Mouse (Mus musculus): ENCODE data around the gene Prkn. TPM values are rescaled to one million over a fixed set of nuclear protein-coding genes. Genes with fewer than 3 reads are reported as not detected.
A peak's percentile ranks its signal among the peaks of the same experiment; 100 is the strongest.

The Prkn gene
- total RNA-seq, 2 experiments from 2014 or later, result 12.8 to 12.9 TPM

DNA sequence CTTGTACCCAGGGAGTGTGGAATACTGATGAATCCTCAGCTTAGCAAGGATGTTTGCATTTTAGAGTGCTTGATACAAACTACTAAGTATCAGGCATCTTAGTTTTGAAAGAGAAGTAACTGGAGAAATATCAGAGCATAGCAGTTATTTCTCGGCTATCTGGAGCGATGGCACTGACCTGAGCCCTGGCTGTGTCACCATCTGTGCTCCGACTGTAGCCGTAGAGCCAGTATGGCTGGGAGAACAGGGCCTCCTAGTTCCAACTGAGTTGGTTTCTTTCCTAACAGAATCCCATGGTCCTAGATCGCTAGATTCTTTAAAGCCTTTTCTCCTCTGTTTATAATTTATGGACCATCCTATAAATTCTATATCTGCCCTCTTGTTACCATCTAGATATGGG, 122.0 kb downstream of the Prkn start:
- intact Hi-C loops (cut with DNase I; ENCODE audit: low total_unique reads), result no loop called here
- DNase-seq, result no peak

DNA sequence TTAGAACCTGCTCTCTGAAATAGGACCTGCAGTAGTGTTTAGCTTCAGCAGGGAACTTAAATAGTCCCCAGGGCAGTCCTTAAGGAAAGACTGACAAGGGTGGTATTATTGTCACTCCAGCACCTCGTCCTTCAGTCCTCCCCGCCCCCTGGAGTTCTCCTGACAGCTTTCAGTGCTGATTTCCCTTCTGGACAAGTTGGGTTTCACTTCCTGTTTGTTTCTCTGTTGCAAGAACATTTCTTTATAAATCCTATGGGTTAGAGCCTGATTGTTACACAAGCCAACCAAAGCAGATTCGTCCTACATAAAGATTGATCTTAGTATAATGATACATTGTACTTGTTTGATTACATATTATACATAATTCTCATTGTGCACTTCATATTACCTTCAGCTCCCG, 142.0 kb downstream of the Prkn start:
- intact Hi-C loops (cut with DNase I; ENCODE audit: low total_unique reads), result no loop called here
- no peak for DNase-seq

DNA sequence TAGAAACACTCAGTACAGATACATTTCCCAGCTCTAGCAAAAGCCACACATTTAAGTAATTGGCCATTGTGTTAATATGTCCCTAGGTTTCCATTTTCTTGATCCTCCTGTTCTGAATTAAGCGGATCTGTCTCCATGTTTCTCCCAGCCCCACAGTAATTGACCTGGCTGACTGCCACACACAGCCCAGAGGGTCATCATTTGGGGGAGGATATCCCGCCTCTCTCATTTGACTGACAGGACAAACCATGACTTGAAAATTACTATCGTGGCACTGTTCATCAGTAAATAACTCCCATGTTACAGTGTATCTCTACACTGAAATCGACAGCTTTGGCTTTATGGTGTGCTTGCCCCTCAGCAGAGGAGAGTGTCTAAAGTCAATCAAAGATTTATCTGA, 146.9 kb downstream of the Prkn start:
- intact Hi-C loops (cut with DNase I; ENCODE audit: low total_unique reads), result no loop called here
- no peak for DNase-seq

DNA sequence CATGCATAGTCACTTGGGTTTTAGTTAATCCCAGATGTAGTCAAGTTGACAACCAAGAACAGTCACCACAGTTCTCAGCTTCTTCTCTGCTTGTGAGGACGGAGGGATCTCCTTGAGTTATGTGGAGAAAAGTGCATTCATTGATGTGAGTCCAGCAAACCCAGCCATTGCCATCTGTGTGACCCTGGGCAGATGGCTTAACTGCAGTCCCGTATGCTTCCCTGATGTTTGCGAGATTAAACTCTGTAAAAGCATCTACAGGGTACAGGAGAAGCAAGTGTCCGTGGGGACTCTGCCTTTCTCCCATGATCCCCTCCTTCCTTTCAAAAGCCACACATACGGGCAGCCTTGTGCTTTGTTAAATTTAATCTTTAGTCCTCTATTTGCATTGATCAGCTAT, 157.1 kb downstream of the Prkn start:
- intact Hi-C loops (cut with DNase I; ENCODE audit: low total_unique reads), result no loop called here
- no peak for DNase-seq

DNA sequence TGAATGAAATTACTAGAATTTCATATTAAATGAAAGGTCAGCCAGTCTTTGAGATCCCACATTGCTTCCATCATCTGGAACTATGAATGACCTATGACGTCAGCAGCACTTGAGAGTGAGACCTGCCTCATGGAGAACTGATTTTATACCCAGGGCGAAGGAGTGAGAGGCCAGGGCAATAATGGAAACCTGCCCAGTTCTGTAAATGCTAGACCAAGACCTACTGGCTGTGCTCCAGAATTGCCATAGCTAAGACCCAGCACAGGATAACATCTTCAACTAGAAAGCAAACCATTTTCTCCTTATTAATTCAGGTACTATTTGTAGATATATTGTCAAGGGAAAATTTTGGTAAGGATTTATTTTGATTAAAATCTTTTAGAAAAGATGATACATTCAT, 183.2 kb downstream of the Prkn start:
- DNase-seq, result no peak
- intact Hi-C loops (cut with DNase I; ENCODE audit: low total_unique reads), result no loop called here

DNA sequence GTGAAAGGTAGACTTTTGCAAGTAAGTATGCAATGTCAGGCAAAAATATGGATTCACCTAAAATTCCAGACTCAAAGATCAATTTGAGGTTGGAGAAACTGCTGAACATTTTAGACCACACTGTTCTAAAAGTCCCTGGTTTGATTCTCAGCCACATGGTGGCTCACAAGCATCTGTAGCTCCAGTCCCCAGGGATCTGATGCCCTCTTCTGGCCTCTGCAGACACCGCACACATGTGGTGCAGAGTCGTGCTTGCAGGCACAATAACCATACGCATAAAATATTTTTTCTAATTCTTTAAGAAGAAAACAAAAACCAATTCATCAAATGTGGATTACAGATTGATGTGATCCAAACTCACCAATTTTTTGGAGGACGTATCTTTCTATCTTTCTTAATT, 189.2 kb downstream of the Prkn start:
- intact Hi-C loops (cut with DNase I; ENCODE audit: low total_unique reads), result no loop called here
- DNase-seq, result no peak

DNA sequence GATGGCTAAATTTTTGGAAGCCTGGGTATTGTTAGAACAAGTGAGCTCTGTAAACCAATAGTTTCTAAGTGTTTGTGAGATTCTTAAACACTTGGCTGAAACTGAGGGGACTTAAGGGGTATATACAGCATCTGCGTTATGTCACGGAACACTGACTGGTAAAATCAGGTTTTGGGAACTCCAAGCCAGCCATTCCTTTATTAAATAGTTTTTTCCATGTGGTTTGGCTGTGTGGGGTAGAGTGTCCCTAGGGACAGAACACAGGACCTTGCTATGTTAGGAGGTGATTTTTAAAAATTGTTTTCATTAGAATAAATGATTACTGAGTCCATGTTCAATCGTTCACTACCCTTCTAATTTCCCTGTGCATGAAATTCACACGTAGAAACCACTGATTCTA, 190.8 kb downstream of the Prkn start:
- no peak for DNase-seq
- intact Hi-C loops (cut with DNase I; ENCODE audit: low total_unique reads), result no loop called here

DNA sequence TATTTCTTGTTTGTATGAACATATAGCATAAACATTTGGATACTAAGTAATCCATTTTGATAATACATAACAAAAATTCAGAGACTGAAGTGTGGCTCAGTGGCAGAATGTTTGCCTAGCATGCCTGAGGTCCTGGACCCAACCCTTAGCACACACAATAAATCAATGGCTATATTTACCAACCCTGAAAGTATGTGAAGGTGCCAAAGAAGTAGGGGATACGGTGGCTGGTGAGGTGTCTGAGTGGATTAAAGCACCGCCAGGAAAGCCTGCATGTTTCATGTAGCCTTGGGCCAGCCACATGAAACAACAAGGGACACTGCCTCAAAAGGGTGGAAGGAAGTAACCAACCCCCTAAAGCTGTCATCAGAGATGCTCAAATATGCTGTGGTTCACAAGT, 192.2 kb downstream of the Prkn start:
- intact Hi-C loops (cut with DNase I; ENCODE audit: low total_unique reads), result no loop called here
- DNase-seq, result no peak

DNA sequence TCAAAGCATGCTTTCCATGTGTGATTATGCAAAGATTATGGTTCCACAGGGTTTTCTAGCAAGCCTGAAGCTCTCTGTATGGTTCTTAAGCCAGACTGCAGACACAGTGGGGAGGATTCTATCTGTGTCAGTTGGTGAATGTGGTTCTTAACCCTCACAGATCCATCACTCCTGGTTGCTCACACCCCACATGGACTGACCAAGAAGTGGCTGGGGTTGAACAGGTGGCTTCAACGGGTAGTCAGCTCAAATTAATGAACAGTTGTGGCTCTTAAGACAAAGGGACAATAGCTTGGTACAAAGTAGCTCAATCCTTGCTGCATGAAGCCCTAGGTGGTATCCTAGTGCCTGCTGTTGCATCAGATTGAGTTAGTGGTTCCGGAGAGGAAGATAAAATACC, 193.4 kb downstream of the Prkn start:
- DNase-seq, result no peak
- intact Hi-C loops (cut with DNase I; ENCODE audit: low total_unique reads), result no loop called here

DNA sequence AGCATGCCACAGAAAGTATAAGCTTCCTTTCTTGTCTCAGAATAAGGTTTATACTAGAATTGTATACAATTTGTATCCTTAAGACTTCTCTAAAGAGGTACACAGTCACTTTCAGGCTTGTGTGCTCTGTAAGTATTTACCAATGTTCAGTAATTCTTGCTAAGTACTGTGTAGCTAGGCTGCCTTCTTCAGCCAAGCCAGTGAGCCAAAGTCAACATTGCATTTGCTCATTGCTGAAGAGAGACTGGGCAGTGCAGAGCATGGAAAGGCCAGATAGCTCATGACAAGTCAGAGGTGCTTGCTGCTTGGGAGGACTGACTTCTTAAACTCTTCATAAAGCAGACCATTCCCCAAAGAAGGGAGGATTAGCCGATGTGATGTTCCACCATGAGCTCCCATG, 198.1 kb downstream of the Prkn start:
- no peak for DNase-seq
- intact Hi-C loops (cut with DNase I; ENCODE audit: low total_unique reads), result no loop called here

DNA sequence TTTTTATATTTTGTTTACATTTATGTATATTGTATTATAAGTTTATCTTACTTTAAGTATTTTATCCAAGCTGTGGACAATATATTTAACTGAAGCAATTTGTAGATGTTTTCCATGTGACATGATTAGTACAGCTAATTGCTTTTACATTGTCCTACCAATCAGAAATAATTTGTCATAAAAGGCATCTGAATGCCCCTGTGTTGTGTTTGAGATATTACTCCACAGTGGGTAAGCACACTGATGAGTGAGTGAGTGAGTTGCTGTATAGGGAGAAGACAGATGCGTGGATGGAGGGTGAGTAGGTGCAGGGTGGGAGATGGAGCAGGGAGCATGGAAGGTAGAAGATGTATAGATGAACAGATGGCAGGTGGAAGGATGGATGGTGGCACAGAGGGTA, 218.8 kb downstream of the Prkn start:
- intact Hi-C loops (cut with DNase I; ENCODE audit: low total_unique reads), result no loop called here
- DNase-seq, result no peak

DNA sequence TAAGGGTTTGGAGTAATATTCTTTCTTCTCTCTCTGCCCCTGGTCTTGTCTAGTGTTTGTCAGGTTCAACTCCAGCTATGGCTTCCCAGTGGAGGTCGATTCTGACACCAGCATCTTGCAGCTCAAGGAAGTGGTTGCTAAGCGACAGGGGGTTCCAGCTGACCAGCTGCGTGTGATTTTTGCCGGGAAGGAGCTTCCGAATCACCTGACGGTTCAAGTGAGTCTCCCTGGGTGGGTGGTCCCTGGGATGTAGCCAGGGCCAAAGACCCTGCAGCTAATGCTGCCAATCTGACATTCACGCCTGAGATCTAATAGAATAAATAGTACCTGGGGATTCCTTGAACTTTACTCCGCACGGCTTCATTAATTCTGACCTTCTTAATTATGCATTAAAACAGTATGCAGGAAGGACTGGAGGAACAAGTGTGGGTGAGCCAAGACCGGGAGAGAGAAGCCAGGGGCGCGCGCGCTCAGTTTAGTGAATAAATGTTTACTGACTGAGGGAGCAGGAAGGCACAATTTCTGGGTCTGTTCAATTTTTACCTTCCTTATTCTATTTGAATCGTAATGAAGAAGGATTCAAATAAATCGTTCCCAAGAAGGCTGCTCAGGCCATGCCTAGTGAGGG, 227.0 kb downstream of the Prkn start:
- no peak for DNase-seq
- intact Hi-C loops (cut with DNase I; ENCODE audit: low total_unique reads), result no loop called here

DNA sequence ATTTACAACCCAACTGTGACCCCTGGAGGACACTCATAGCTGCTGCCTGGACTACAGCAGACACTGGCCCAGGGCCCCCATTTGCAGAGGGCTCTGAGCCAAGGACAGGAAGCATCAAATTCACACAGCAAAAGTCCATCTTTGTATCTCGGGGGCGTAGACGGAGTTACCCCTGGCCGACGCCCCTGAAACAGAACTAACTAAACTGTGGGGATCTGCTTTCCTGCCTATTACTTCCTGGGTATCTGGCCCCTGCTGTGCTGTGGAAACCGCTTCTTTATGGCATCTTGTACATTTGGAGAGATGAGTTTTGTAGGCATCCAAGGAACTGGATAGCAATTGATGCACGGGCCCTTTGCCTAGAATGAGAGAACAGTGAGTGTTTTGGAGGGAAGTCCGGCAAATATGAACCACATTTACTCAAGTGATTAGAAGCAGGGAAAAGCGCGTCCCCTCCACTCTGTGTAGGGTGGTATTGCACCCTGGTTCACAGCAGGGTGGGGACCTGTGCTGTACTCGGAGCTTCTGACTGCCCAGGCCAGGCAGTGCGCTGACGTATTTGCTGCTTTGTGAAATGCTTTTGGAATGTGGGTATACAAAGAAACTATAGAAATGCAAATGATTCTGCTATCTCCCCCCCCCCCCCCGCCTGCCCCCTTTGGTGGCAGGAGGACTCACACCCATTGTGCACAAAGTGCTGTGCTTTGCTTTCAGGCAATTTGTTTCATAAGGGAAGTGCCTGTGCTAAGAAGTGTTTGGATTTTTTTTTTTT, 227.7 kb downstream of the Prkn start:
- DNase-seq, result peak; percentile 66
- intact Hi-C loops (cut with DNase I; ENCODE audit: low total_unique reads), result no loop called here

DNA sequence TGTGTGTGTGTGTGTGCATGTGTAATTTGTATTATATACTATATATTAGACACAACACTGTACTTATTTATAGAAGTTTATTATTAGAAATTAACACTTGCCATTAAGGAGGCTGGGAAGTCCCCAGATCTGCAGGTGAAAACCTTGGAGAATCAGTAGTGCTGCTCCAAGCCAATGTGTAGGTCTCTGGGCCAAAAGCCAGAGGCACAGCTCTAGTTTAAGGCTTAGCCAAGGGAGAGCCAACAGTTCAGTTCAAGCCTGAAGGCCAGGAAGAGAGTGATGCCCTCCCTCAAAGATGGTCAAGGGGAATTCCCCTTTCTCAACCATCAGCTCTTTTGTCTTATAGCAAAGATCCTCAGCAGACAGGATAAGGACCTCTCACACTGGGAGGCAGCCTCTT, 230.8 kb downstream of the Prkn start:
- no peak for DNase-seq
- intact Hi-C loops (cut with DNase I; ENCODE audit: low total_unique reads), result no loop called here

DNA sequence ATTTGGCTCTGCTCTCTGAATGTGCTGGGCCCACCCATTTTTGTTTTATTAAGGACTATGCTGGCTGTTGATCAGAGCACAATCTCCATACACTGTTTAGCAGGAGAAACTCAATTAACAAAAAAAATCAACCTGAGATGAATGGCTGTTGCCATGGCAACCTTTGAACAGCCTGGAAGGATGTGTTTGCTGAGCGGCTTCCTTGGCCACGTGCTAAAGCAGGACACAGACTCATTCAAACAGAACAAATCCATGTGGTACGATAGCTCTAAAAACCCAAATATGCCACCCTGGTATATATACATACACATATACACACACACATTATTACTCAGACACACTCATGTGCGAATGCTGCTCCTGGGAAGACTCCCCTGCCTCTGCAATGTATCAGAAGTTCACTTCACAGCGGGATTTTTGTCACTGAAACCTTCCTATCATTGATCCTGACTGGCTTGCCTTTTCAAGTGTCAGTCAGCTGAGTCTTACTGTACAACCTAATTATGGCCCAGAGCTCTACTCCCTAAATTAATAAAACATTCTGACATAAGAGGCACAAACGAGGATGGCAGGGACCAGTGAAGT, 236.2 kb downstream of the Prkn start:
- intact Hi-C loops (cut with DNase I; ENCODE audit: low total_unique reads), result no loop called here
- no peak for DNase-seq

DNA sequence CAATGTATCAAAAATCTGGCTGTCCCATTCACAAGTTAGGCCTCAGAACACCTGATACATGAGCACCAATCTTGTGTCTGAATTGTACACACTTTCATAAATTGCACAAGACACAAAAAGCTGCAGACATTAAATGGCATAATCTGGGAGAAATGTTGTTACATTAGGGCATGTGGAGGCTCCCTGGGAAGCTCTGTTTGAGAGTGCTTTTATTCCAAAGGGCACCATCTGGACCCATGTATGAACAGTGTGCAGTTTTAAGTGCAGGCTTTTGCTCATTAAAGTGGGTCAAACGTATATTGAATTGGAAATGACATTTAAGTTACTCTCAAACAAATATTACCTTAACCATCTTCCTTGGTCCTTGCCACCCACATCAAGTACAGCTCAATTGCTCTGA, 246.3 kb downstream of the Prkn start:
- intact Hi-C loops (cut with DNase I; ENCODE audit: low total_unique reads), result no loop called here
- DNase-seq, result no peak

DNA sequence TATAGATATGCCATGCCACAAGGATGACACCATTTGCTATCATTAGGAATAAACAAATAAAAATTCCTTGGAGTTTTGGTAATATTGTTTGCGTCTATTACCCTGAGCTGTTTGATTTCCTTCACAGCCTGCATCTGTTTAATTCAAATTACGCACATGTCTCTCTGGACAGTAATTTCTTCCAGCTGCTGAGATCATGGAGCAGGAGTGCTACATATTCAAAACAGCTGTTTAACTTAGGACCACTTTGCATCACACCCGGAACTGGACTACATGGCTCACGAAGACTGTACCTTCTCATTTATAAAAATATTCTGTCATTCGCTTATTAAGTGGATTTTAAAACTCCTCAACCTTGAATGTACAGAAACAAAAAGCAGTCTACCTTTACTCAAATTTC, 246.9 kb downstream of the Prkn start:
- no peak for DNase-seq
- intact Hi-C loops (cut with DNase I; ENCODE audit: low total_unique reads), result no loop called here

DNA sequence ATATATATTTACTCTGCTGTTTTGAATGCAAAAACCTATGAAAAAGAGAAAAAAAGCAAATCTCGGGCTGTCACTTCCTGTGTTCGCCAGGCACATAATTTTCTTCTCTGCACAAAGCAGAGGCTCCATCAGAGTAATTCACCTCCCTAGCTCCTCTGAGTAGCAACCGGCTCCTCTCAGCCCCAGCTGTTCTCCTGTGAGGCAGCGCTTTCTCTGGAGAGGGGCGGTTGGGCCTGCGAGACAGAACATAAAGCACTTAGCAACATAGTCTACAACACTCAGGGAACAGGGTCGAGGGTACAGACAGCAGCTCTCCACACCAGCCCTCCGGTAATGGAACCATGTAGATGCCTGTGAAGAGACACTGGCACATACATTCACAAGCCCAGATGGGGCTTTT, 247.6 kb downstream of the Prkn start:
- DNase-seq, result no peak
- intact Hi-C loops (cut with DNase I; ENCODE audit: low total_unique reads), result no loop called here

DNA sequence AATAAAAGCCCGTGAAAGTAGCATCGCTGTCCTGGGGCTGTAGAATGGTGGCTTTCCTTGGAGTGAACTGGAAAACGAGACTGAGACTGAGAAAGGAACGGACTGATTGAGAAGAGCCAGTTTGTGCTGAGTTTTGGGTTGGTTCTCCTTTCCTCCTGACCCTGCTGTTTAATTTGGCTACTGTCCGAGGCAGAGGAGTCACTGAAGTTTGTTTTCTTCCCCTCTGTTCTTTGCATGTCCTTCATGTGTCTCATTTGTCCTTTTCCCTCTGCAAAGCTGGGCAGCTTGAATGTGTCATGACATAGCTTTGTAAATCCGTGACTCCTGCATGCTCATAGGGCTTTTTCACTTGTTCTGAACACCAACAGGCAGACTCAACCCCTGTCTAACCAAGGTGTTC, 249.2 kb downstream of the Prkn start:
- intact Hi-C loops (cut with DNase I; ENCODE audit: low total_unique reads), result no loop called here
- no peak for DNase-seq

DNA sequence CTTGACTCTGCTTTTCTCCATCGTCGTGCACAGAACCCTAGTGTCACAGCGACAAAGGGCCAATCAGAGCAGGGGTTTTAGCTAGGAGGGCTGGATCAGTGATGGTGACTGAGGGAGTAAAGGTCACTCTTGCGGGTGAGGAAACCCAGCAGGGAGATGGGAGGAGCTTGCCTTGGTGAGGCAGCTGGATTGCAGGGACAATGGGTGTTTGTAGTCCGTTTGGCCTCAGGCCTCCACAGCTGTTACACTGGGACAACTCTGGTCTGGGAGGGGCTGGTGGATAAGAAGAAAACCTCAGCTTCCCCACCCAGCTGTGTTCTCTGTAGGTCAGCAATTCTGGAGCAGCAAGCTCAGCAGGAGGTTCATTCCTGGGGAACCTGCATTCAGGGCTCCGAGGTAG, 252.7 kb downstream of the Prkn start:
- intact Hi-C loops (cut with DNase I; ENCODE audit: low total_unique reads), result no loop called here
- peak; percentile 52 for DNase-seq

DNA sequence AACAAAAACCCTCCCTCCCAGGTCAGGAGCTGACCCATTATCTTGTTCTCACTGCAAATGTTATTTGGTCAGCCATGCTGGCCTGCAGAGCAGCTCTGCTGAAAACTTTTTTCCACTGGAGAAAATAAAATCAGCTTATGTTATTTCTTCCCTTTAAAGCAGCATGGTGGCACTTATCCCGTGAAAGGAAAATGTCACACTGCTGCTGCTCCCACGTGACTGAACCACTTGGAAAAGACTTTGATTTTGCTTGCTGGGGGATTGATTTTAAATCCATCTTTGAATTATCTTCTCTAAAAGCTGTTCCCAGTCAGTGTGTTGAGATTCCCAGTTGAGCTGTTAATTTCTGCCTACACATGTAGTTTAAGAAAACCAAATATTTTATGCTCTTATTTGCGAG, 253.1 kb downstream of the Prkn start:
- intact Hi-C loops (cut with DNase I; ENCODE audit: low total_unique reads), result no loop called here
- no peak for DNase-seq

All from gastrocnemius, postnatal 14 days (tissue).